Mouse (Mus musculus) kidney, postnatal 36 days (tissue): ENCODE data around the gene Olfr177.

Source experiments
- DNase-seq, 2 experiments: peaks; one replicate each; pipeline ENCODE4 v3.0.0; 2021 to 2022; ENCODE audit warnings: mixed read lengths in 2 of 2

Olfr177 gene

GRCm38 (mm10) chr16:58874668-58875067 is at the start of gene Olfr177:
Olfr177 (minus strand) TSS chr16:58874768.
- no peak for DNase-seq

- DNase-seq, result no peak
These were observed 17.4 kb upstream of the Olfr177 start, which contains the start of gene Olfr178 for GRCm38 (mm10) chr16:58891963-58892362. Olfr178 (minus strand) TSS chr16:58892063.

GRCm38 (mm10) chr16:58884416-58884815 is 9.8 kb upstream of the Olfr177 start:
- no peak for DNase-seq

GRCm38 (mm10) chr16:58861479-58861878 is 13.1 kb downstream of the Olfr177 start:
- DNase-seq, result no peak

GRCm38 (mm10) chr16:58860032-58860737 is 14.4 kb downstream of the Olfr177 start:
- DNase-seq, result no peak

- no peak for DNase-seq
These were observed 47.7 kb downstream of the Olfr177 start, which contains the start of gene Olfr175-ps1 for GRCm38 (mm10) chr16:58826732-58827319. Olfr175-ps1 (minus strand) TSS chr16:58826782.
